Mouse (Mus musculus) heart, embryonic 12.5 days (tissue): Measurements from ENCODE around the gene Mblac1. TPM values are rescaled to one million over a fixed set of nuclear protein-coding genes. Genes with fewer than 3 reads are reported as not detected.
"Not testable (repeated sequence)": the region's sequence is repeated elsewhere in the genome, so short reads cannot be mapped to it uniquely, and the experiment has no call there.

ENCODE experiments used
- ATAC-seq: fragments of 200-750 bp; cut with Nextera tagmentation; 2 replicates; pipeline ENCODE4 v1.8.0; 2017; ENCODE audit warnings: moderate TSS enrichment, moderate library complexity; ENCODE audit not compliant: insufficient number of reproducible peaks, low FRiP score
- H3K27ac ChIP-seq: fragments of 300-500 bp; sonication (generic); 2 replicates; pipeline ENCODE4 v1.5.1; 2016; ENCODE audit warnings: mild to moderate bottlenecking, moderate library complexity; ENCODE audit not compliant: poor library complexity, severe bottlenecking
- H3K27me3 ChIP-seq: fragments of 300-500 bp; sonication (generic); replicated peaks from 2 replicates; pipeline ENCODE4 v1.6.1; 2016; ENCODE audit warnings: mild to moderate bottlenecking, moderate library complexity
- H3K36me3 ChIP-seq: fragments of 300-500 bp; sonication (generic); 2 replicates; pipeline ENCODE4 v1.6.1; 2016; ENCODE audit warnings: mild to moderate bottlenecking, moderate library complexity
- H3K4me1 ChIP-seq: fragments of 300-500 bp; sonication (generic); replicated peaks from 2 replicates; pipeline ENCODE4 v1.6.1; 2016; ENCODE audit warnings: mild to moderate bottlenecking
- H3K4me2 ChIP-seq: fragments of 300-500 bp; sonication (generic); 2 replicates; pipeline ENCODE4 v1.6.1; 2016; ENCODE audit warnings: mild to moderate bottlenecking, moderate library complexity
- H3K4me3 ChIP-seq: fragments of 300-500 bp; sonication (generic); 2 replicates; pipeline ENCODE4 v1.5.1; 2016; ENCODE audit warnings: mild to moderate bottlenecking
- H3K9ac ChIP-seq: fragments of 300-500 bp; sonication (generic); 2 replicates; pipeline ENCODE4 v1.6.1; 2016; ENCODE audit warnings: mild to moderate bottlenecking, moderate library complexity
- H3K9me3 ChIP-seq: fragments of 300-500 bp; sonication (generic); replicated peaks from 2 replicates; pipeline ENCODE4 v1.6.1; 2016; ENCODE audit warnings: mild to moderate bottlenecking, moderate library complexity
- WGBS: fragments of 180-500 bp; shearing (Covaris S2); methylation state at CpG from one replicate; pipeline ENCODE4 v1.1.7; 2016; 5-methylcytosine and 5-hydroxymethylcytosine counted together
- polyA plus RNA-seq: library from polyadenylated mRNA; unstranded; fragments of >200 nt; fragmentation: Nextera tagmentation; extraction: Ambion mirVana; gene quantifications from 2 replicates; pipeline ENCODE4 v1.2.1, GENCODE M21; 2016

Gene Mblac1
- polyA plus RNA-seq, 1 experiment from 2014 or later: 5.1 TPM

DNA sequence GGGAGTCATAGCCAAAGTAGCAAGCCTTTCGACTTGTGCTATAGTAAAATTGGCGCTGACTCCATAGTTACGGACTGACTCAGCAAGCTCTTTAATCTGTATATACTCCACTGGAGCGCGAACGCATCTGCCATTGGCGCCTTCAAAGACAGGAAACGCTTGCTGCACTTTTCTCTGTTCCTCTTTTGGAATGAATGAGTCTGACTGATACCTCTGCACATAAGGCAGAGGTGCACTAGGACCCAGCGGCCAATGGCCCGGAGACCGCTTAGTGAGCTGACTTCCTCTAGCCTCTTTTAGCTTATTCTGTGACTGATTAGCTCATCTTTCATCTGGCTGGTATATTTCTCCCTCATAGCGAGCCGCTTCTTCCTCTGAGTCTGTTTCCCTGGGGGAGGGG lies 22.5 kb downstream of the Mblac1 start:
- H3K4me1 ChIP-seq, H3K4me2 ChIP-seq, H3K36me3 ChIP-seq, H3K27ac ChIP-seq, ATAC-seq, H3K4me3 ChIP-seq, H3K27me3 ChIP-seq, H3K9ac ChIP-seq: not testable (repeated sequence)
- H3K9me3 ChIP-seq: peaks cover 32% of the 10 kb centered on the region
- 93% methylated on average over 13 of the region's 13 CpGs for WGBS

DNA sequence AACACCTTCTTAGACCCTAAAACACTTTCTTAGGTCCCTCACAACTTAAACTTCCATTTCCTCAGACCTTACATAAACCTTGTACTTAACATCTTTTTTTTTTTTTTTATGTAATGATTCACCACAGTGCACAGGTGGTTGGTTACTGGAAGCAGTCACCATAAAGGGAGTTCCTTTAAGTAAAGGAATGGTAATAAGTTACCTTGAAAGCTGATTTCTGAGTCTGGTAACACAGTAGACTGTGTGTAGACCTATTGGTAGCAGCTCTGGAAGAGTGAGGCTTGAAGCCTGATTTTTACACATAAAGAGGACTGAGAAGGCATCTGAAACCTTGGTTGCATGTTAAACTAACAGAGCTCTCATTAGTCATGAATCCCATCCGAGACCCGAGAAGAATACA lies 25.8 kb downstream of the Mblac1 start:
- no peak for ATAC-seq
- Histone ChIP-seq H3K4me1 (no peaks in the 10 kb centered on the region), H3K9me3 (peaks cover 28% of the 10 kb centered on the region), H3K27me3 (no peaks in the 10 kb centered on the region), H3K36me3 (no peaks in the 10 kb centered on the region), H3K27ac (no peak overlapping the region), H3K4me3 (no peak overlapping the region), H3K4me2 (no peak overlapping the region), H3K9ac (no peak overlapping the region)
- WGBS: 64% methylated on average over 2 of the region's 2 CpGs

DNA sequence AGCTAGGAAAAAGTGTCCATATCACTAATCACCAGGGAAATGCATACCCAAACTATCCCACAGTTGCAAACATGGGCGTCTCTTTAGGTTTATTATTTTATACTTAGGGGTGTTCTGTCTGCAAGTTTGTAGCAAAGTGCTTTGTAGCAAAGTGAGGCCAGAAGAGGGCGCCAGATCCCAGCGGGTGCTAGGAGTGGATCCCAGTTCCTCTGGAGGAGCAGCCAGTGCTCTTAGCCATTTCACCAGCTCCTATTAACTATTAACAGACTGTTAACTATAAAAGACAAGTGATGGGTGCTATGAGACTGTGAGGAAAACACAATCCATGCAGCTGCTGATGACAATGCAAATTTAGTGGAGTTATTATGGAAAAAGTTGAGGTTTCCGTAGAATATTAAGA lies 28.0 kb downstream of the Mblac1 start:
- Histone ChIP-seq H3K4me3 (no peak overlapping the region), H3K27me3 (0 out of 2 replicates have a peak, but pooled peaks cover 4% of the 10 kb centered on the region), H3K36me3 (no peaks in the 10 kb centered on the region), H3K9me3 (peaks cover 6% of the 10 kb centered on the region), H3K4me2 (no peak overlapping the region), H3K9ac (no peak overlapping the region), H3K4me1 (no peaks in the 10 kb centered on the region), H3K27ac (no peak overlapping the region)
- 24% methylated on average over 4 of the region's 4 CpGs for WGBS
- ATAC-seq: no peak

DNA sequence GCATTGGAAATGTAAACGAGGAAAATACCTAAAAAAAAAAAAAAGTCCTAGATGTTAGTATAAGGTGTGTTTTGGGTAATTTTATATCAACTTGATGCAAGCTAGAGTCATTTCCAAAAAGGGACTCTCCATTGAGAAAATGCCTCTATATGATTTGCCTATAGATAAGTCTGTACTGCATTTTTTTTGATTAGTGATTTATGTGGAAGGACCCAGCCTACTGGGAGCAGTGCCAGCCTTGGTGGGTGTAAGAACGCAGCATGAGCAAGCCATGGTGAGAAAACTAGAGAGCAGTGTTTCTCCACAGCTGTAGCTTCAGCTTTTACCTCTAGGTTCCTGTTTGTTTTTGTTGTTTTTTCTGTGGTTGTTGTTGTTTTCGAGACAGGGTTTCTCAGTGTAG lies 29.2 kb downstream of the Mblac1 start:
- Histone ChIP-seq H3K27ac (no peak overlapping the region), H3K9me3 (no peaks in the 10 kb centered on the region), H3K4me3 (no peak overlapping the region), H3K27me3 (0 out of 2 replicates have a peak, but pooled peaks cover 4% of the 10 kb centered on the region), H3K36me3 (no peaks in the 10 kb centered on the region), H3K9ac (no peak overlapping the region), H3K4me2 (no peak overlapping the region), H3K4me1 (no peaks in the 10 kb centered on the region)
- ATAC-seq: no peak
- WGBS: 51% methylated on average over 3 of the region's 3 CpGs

DNA sequence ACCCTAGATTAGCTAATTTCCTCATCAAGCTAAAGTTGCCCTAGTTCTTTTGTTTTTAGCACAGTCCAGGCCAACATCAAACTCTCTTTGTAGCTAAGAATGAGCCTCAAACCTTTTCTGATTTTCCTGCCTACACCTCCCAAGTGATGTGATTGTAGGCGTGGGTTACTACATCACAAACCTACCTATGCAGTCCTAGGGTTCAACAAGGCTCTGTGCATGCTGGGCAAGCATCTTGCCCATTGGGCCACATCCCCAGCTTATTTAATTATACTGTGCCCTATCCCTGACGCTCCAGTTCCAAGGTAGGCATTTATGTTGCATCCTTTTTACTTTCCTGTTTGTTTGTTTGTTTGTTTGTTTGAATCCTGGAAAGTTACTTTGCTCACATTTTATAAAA lies 31.6 kb downstream of the Mblac1 start, which contains the start of gene Nxpe5:
Gene Nxpe5, plus strand, starts transcription at position 199 of the 400 bp plus-strand sequence.
- no peak for ATAC-seq
- H3K27ac ChIP-seq: no peak within 1 kb of the TSS
- H3K4me2 ChIP-seq: no peak within 1 kb of the TSS
- no peak within 1 kb of the TSS for H3K4me3 ChIP-seq
- H3K4me1 ChIP-seq: no peaks in the 10 kb centered on the region
- 65% methylated on average over 2 of the region's 2 CpGs for WGBS
- no peak within 1 kb of the TSS for H3K9ac ChIP-seq
- no peaks in the 10 kb centered on the region for H3K9me3 ChIP-seq
- H3K36me3 ChIP-seq: no peaks in the 10 kb centered on the region
- H3K27me3 ChIP-seq: 0 out of 2 replicates have a peak, but pooled peaks cover 4% of the 10 kb centered on the region

DNA sequence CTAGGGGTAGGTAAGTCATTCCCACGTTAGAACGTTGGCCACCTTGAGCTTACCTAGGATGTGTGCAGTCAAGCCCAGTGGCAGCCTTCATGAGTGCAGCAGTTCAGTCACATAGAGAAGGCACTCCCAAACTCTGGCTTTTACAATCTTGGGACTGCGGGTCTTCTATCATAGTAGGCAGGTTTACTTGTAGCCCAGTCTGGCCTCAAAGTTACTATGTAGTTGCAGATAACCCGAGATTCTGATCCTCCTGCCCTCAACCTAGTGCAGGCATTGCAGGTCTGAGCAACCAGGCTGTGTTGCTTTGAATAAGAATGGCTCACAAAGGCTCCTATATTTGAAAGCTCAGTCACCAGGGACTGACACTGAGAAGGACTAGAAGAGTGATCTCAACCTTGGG lies 32.4 kb downstream of the Mblac1 start:
- Histone ChIP-seq H3K27me3 (0 out of 2 replicates have a peak, but pooled peaks cover 4% of the 10 kb centered on the region), H3K36me3 (no peaks in the 10 kb centered on the region), H3K4me2 (no peak overlapping the region), H3K4me3 (no peak overlapping the region), H3K9me3 (no peaks in the 10 kb centered on the region), H3K9ac (no peak overlapping the region), H3K27ac (no peak overlapping the region), H3K4me1 (no peaks in the 10 kb centered on the region)
- 71% methylated on average over 4 of the region's 4 CpGs for WGBS
- no peak for ATAC-seq

DNA sequence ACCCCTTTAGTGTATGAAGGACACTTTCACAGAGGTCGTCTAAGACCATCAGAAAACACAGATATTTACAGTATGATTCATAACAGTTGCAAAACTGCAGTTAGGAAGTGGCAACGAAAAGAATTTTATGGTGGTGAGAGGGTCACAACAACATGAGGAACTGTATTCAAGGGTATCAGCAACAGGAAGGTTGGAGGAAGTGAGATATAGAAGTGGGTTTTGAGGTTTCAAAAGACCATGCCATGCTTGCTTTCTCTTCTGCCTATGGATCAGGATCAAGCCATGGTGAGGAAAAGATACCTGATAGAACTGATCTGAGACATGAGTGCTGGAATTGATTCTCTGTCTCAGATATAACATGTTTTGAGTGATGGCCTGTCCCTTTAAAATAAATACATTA lies 33.3 kb downstream of the Mblac1 start:
- ATAC-seq: no peak
- Histone ChIP-seq H3K9me3 (no peaks in the 10 kb centered on the region), H3K36me3 (no peaks in the 10 kb centered on the region), H3K4me2 (no peak overlapping the region), H3K27ac (no peak overlapping the region), H3K9ac (no peak overlapping the region), H3K4me3 (no peak overlapping the region), H3K27me3 (0 out of 2 replicates have a peak, but pooled peaks cover 4% of the 10 kb centered on the region), H3K4me1 (no peaks in the 10 kb centered on the region)
- 36% methylated on average over 2 of the region's 2 CpGs for WGBS

DNA sequence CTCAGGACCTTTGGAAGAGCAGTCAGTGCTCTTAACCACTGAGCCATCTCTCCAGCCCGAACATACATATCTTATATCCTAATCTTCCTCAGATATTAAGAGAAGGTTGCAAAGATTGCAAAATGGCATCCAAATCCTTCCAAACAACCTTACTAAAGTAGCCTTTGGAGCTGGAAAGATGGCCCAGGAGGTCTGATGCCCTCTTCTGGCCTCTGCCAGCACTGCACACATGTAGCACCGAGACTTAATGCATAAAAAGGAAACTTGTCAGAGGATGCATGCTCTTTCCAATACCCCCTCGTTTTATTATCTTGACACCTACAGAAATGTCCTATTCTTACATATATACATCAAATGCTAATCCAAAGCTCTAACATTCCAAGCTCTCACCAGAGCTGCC lies 33.9 kb downstream of the Mblac1 start:
- no peak for ATAC-seq
- 50% methylated on average over 3 of the region's 3 CpGs for WGBS

DNA sequence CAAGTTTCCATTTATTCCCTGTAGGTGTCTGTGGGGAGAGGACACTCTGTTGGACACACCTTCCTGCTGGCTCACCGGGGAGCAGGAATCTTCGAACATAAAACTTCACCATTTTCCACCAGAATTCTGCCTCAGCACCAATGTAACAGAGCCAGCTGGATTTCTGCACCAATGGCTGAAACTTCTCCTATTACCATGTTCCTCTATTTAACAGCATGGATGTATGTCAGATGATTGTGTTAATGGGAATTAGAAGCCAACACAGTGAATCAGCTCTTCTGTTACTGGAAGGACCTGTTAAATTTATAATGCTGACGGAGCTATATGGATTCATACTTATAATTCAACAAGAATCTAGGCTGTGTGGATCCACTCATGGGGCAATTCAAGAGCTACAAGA lies 35.4 kb downstream of the Mblac1 start:
- Histone ChIP-seq H3K27me3 (0 out of 2 replicates have a peak, but pooled peaks cover 4% of the 10 kb centered on the region), H3K9me3 (no peaks in the 10 kb centered on the region), H3K4me3 (no peak overlapping the region), H3K4me1 (no peaks in the 10 kb centered on the region), H3K9ac (no peak overlapping the region), H3K36me3 (no peaks in the 10 kb centered on the region), H3K4me2 (no peak overlapping the region), H3K27ac (no peak overlapping the region)
- WGBS: 91% methylated on average over 3 of the region's 3 CpGs
- ATAC-seq: no peak

More for the DNA sequence above, 33.9 kb downstream of the Mblac1 start:
- Histone ChIP-seq H3K4me3 (no peak overlapping the region), H3K4me2 (no peak overlapping the region), H3K36me3 (no peaks in the 10 kb centered on the region), H3K27ac (no peak overlapping the region), H3K9me3 (no peaks in the 10 kb centered on the region), H3K27me3 (0 out of 2 replicates have a peak, but pooled peaks cover 4% of the 10 kb centered on the region), H3K9ac (no peak overlapping the region), H3K4me1 (no peaks in the 10 kb centered on the region)

DNA sequence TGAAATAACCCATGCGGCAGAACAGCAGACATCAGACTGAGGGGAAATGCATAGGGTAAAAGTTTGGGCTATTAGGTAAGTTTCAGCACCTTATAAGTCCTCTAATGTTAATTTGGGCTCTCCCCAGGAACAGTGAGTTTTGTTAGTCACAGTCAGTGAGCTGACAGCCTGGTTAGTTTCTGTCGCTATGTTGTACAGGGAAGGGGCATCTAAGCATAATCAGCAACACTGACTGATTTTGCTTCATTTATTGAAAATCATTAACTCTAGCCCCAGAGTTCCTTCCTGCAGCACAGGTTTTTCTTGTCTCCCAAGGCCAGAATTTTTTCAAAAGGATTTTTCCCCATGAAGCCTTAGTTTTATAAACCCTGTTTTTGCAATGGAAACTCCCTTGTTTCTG lies 39.7 kb downstream of the Mblac1 start:
- no peak overlapping the region for H3K9ac ChIP-seq
- no peak overlapping the region for H3K27ac ChIP-seq
- no peak overlapping the region for H3K4me2 ChIP-seq
- ATAC-seq: no peak
- no peak overlapping the region for H3K4me3 ChIP-seq
- H3K4me1 ChIP-seq: no peaks in the 10 kb centered on the region
- no peaks in the 10 kb centered on the region for H3K9me3 ChIP-seq
- 73% methylated on average over 2 of the region's 2 CpGs for WGBS
- H3K36me3 ChIP-seq: no peaks in the 10 kb centered on the region
- no peaks in the 10 kb centered on the region for H3K27me3 ChIP-seq

DNA sequence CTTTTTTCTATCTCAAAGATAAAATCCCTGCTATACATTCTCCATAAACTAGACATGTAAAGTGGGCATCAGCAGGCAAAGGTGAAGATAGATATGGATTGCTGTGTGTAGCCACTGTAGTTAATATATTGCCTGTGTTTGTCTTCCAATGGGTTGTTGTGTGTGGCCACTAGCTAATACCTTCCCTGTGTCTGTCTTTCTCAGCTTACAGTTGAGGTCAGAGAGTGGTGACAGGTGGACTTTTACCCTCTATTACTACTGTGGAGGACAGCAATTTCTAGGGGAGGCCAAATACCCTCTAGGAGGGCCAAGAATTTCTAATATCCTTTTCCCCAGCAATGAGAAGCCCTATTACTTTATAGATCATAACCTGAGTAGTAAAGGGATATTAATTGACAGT lies 40.1 kb downstream of the Mblac1 start:
- no peak for ATAC-seq

DNA sequence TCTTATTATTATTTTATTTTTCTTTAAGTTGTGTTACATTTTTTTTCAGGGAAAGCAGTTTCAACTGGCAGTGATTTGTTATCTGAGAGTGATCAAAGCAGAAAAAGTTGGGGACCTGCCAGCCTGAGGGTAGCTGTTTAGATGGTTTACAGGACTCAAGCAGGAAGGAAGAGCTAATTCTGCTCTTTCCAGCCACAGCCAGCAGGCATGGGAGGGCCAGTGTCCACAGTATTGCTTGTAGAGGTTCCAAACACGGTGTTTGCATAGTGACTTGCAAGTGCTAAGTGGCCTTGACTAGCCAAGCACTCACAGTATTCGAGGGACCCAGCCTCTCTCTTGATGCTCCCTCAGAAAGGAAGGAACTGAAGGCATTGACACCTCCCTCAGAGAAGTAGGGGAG lies 47.4 kb downstream of the Mblac1 start:
- no peak for ATAC-seq
- Histone ChIP-seq H3K27ac (no peak overlapping the region), H3K4me3 (no peak overlapping the region), H3K4me1 (no peaks in the 10 kb centered on the region), H3K4me2 (no peak overlapping the region), H3K9ac (no peak overlapping the region), H3K36me3 (no peaks in the 10 kb centered on the region), H3K27me3 (no peaks in the 10 kb centered on the region), H3K9me3 (peaks cover 3% of the 10 kb centered on the region; the same call in 1 of the 2 replicates)
- 20% methylated on average over 2 of the region's 2 CpGs for WGBS

More for the DNA sequence above, 40.1 kb downstream of the Mblac1 start:
- no peak overlapping the region for H3K4me3 ChIP-seq
- H3K4me1 ChIP-seq: no peaks in the 10 kb centered on the region
- H3K9ac ChIP-seq: no peak overlapping the region
- H3K4me2 ChIP-seq: no peak overlapping the region
- no peak overlapping the region for H3K27ac ChIP-seq
- H3K27me3 ChIP-seq: no peaks in the 10 kb centered on the region
- H3K9me3 ChIP-seq: no peaks in the 10 kb centered on the region
- H3K36me3 ChIP-seq: no peaks in the 10 kb centered on the region
